Mouse (Mus musculus) lung, postnatal 0 days (tissue): Measurements from ENCODE around the gene Larp4b.

Experiments
- CTCF ChIP-seq: IDR thresholded peaks from 2 replicates; pipeline ENCODE4 v1.5.1; 2016; ENCODE audit warnings: antibody characterized with exemption, mild to moderate bottlenecking
- EP300 ChIP-seq: IDR thresholded peaks from 2 replicates; pipeline ENCODE4 v1.6.1; 2016; ENCODE audit warnings: antibody characterized with exemption, mild to moderate bottlenecking, control low read depth

GRCm38 (mm10) chr13:9151619-9152018 lies 57.9 kb downstream of the Larp4b start:
- no peak for TF ChIP-seq CTCF
- TF ChIP-seq EP300: no peak
